Mouse (Mus musculus) brain, embryonic 18.5 days (tissue): ENCODE data around the gene Il17rd.

Source experiments
- DNase-seq: peaks from one replicate; pipeline ENCODE4 v3.0.0-alpha.2; 2012; ENCODE audit warnings: low read depth, low spot score

The Il17rd gene

DNA sequence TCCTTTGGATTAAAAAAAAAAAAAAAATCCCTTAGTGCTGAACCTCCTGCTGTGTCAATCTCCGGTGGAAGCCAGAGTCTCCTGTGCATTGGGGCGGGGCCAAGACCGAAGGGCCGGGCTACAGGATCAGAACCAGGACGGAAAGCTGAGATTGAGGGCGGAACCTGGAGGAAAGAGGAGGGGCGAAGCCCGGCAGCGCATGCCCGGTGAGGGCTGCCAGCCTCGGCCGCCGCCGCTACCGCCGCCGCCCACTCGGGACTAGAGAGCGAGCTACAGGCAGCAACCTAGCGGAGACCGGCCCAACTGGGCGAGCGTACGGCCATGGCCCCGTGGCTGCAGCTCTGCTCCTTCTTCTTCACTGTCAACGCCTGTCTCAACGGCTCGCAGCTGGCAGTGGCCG, at the start of gene Il17rd:
Gene Il17rd, plus strand, starts transcription at position 159 of the 400 bp plus-strand sequence.
- DNase-seq: peak; percentile 64

DNA sequence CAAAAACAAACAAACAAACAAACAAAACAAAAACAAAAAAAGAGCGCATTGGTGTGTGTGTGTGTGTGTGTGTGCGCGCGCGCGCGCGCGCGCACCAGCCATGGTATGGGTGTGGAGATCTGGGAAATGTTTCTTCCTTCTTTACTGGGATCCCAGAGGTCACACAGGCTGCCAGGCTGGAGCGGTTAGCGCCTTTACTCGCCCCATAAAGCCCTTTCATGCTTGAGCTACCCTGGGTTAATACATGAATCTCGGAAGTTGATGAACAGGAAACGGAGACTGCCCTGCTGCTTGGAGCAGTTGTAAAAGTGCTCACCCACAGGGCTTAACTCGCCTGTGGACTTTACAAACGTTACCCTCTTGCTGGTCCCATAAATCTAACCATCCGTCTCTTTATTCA, 47.1 kb upstream of the Il17rd start:
- DNase-seq: no peak

DNA sequence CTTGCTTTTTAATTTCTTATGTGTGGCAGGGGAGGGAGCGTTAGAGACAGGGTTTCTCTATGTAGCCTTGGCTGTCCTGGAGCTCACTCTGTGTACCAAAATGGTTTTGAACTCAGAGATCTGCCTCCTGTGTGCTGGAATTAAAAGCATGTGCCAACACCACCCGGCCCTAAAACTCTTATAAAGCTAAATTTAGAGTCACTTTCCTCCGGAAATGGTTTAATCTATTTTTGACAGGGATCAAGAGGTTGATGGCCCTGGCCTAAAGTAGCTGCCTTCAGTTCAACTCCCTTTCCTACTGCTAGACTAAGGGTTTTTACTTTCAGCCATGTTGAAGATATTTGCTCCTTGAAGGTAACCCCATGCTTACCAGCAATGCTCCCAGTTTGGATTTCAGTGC, 45.3 kb upstream of the Il17rd start:
- no peak for DNase-seq

DNA sequence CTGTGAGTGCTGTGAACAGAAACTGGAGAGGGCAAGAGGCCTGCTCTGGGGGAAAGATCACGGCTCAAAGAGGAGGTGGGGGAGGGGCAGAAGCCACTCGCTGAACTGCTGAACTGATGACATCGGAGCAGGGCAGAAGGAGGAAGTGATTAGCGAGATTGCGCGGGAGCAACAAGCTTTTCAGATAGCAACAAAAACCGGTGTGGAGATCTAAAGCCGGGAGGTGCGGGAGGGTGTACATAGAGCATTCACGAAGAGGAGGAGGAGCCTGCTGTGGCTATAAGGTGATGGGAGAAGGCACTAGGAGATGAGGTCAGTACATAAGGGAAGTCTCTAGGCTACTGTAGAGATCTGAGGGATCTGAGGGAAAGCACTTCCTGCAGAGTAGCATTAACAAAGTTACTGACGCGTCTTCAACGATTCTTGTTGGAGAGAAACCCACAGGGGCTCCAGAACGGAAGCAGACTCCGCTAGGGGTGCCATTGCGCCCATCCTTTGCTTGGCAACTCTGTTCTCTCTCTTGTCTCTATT, 44.5 kb upstream of the Il17rd start, which contains the start of gene Hesx1:
Gene Hesx1, plus strand, starts transcription at position 206 of the 531 bp plus-strand sequence.
- DNase-seq: no peak

DNA sequence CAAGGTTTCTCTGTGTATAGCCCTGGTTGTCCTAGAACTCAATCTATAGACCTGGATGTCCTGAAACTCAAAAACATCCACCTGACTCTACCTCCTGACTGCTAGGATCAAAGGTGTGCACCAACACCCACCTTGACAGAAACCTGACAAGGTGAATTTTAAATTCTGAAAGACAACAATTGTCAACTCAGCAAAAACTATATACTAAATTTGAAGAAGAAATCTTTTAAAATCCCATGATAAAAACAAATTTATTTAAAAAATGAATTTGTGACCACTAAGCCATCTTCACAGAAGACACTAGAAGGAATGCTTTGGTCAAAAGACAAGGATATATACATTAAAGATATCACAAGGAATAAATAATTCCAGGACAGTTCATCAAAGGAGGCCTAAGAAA, 42.5 kb upstream of the Il17rd start:
- no peak for DNase-seq

DNA sequence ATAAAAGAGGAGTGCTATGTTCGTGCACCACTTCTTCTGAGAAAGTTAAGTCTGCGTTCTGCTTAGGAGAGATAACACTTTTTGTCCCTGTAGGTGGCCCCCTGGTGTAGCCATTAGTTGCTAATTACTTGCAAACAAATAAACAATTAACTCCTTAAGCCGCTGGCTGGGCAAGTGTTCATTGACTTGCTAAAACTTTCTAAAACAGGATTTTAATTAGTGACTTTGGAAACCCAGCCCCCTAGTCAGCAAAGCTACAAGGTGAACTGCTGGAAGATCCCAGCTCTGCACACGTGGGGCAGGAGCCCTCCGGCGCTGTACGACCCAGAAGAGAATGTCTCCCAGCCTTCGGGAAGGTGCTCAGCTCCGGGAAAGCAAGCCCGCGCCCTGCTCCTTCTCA, 38.4 kb upstream of the Il17rd start:
- no peak for DNase-seq

DNA sequence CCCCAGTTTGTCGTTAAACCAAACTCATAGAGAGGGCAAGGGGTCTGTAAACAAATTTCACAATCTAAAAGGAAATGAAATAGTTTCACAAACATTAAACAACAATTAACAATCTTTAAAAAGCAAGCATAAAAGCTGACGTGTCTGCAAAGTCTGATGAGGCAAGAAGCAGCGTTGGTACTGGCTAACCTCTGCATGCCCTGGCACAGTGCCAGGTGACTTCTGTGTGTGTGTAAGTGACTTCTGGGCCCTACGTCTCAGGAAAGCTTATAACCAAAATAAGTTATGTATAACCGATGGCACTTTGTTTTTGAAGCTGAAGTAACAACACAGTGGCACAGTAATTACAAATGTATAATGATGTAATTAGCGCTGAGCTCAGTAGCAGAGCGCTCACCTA, 33.8 kb upstream of the Il17rd start:
- DNase-seq: no peak

DNA sequence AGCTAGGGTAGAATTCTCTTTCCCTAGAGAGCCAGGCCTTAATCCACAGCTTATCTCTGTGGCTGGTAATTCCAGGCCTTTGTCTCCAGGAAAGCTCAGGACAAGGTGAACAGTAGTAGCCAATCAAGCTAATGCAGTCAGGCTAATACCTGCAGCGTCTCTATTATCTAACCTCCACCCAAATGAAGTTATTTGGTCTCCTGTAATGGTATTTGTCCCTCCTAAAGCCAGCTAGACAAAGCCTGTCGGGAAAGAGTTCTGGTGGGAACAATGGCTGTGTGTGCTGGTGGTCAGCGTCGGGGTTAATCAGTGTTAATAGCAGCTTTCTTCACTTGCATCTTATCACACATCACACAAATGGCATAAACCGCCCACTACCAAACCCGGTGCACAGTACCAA, 32.8 kb upstream of the Il17rd start:
- no peak for DNase-seq

DNA sequence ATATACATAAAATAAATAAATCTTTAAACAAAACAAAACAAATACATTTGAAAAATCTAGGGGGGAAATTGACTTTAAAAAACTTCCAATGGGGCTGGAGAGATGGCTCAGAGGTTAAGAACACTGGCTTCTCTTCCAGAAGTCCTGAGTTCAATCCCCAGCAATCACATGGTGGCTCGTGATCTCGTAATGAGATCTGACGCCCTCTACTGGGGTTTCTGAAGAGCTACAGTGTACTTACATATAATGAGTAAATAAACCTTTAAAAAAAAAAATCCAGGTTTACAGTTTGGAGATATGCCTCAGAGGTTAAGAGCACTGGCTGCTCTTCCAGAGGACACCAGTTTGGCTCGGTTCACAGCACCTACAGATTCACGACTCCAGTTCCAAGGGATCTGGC, 27.2 kb upstream of the Il17rd start:
- no peak for DNase-seq

DNA sequence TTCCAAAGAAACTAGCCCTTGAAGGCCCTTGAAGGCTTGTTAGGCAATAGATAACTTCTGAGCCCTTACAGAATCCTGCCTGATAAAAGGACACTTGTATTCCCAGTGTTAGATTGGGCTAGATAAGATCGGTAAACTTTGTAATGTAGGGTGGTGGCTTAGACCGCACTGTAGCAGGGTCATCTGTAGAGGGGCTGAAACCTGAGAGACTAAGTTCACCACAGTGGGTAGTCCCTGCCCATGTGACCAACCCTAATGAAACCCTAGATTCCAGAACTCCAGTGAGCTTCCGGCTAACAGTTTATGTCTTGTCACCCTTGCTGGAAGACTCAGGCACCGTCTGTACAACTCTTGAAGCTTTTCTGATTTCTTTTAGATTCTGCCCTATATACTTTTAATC, 25.1 kb upstream of the Il17rd start:
- DNase-seq: no peak

DNA sequence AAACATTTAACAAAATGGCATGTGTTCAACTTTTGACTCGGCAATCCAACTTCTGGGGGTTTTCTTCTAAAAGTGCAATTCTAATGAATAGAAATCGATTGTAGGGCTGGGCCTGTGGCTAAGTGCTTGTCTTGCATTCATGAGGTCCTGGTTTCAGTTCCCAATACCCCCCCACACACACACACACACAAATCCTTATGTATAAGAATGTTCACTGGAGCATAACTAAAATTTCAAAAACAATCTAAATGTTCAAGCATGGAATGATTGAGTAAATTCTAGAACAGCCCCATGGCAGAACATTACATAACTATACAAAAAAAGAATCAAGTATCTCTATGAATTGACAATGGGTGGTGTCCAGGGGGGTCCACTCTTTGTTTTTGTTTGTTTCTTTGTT, 20.8 kb upstream of the Il17rd start:
- no peak for DNase-seq

DNA sequence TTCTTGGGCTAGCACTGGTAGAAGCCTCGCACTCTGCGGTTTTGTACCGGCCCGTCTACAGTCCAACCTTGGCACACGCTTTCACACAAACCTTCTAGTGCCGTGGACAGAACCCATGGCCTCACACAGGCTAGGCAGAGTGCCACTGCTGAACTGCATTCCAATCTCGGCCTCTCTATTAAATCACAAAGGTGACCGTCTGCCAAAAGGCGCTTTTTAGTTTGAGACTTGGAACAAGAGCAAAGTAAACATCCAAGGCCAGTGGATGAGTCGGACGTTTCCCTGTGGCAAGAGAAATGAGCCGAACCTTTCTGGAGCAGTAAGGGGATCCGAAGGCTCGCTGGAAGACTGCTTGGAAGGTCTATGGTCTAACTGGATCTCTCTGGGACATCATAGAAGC, 18.9 kb upstream of the Il17rd start:
- DNase-seq: no peak

DNA sequence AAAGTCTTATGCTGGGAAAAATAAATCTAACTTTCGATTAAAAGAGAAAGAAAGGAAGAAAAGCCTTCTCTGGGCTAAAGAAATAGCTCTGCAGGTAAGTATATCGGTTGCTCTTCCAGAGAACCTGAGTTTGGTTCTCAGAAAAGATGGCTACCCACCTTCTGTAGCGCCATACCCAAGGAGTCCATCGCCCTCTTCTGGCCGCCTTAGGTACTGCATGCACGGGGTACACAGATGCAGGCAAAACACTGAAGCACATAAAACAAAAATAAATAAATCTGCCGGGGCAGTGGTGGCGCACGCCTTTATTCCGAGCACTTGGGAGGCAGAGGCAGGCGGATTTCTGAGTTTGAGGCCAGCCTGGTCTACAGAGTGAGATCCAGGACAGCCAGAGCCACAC, 15.9 kb upstream of the Il17rd start:
- no peak for DNase-seq

DNA sequence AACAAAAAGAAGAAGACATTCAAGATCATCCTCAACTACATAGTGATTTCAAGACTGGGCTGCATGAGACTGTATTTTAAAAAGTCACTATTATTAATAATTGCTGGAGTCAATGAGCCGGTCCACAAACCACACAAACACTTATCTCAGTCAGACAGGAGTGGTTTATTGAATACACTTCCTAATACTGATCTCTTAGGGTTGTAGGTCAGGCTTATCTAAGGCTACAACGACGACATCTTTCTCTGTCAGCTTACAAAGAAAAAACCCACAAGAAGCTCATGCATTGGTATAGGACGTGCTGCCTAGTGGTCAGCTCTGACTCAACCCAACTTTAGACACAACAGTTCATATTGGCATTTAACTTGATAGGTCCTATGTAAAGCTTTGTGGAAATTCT, 14.1 kb upstream of the Il17rd start:
- no peak for DNase-seq

DNA sequence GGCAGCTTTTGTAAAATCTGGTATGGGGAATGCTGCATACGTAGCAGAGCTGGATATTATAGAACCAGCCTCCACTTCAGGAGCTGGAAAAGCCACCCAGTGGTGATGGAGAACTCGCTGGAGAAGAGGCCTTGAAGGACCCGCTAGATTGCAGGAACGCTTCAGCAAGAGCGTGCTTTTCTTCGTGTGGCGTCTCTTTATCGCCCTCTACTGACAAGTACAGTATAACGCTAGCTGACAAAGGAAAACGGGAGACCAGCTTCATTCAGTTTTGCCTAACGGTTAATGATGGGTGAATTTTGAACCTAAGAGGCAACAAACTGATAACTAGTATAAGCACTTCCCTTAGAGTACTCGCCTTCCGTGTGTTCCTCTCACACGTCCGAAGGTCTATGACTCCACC, 9.0 kb upstream of the Il17rd start:
- peak; percentile 73 for DNase-seq

DNA sequence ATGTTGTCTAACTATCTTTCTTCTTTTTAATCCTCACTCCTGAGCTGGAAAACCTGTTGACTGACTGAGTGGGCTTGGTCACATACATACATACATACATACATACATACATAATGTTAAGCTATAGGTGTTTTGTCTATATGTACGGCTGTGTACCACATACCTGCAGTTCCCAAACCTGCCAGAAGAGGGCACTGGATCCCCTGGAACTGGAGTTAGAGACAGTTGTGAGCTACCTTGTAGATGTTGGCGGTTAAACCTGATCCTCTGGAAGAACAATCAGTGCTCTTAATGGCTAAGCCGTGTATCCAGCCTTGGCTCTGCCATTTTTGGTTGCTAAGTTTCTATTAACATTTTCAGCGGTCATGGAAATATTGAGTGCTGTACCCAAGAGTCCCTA, 7.6 kb upstream of the Il17rd start:
- DNase-seq: no peak

DNA sequence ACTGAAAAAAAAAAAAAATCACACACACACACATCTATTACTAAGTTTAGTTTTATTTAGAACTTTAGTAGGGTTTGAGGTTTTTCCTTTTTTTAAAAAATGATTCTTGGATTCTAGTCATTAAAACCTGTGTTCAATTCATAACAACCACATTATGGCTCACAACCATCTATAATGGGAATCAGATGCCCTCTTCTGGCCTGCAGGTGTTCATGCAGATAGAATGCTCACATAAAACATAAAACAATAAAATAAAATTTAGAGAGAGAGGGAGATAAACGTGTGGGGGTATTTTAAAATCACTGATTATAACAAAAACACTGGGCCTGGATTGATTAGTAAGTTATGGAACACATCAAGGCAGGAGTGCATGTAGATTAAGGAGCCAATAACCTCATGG, 1.2 kb upstream of the Il17rd start:
- DNase-seq: no peak

DNA sequence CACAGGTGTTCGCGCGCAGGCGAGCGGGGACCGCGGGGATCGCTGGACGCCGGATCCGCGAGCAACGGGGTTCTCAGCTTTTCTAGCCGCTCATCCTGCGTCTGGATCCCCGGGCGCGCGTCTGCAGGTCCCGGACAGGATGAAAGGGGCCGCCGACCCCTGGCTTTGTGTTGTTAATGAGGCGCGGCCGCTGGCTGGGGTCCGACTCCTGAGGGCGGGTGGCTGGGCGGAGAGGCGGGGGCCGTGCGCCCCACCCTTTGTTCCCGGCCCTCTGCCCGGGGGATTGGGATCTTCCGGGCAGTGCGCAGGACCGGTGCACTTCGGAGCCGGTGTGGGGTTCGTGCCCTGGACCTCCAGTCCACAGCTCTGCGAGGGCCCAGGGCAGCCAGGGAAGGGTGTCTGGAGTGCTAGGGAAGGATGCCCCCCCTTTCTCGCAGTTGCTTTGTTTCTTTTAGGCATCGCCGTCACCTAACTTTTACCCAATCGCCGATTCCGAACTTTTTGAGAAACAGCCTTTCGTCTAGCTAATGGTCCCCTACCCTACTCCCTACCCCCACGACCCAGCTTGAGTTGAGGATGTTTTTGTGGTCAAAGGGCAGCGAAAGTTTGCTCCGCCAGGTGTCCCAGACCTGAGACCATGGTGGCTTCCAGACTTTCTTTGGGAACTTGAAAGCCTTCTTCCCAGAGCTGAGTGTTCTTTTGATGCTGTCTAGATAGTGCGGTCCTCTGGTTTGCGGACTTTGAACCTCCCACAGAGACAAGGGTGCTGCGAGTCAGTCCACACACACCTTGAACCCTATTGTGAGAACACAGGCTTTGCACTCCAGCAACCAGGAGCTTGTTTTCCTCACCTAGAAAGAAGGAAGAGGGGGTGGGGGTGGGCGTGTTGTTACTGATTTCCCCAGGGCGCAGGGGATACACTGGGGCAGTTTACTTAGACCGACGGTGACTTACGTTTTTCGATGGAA, 824 bp downstream of the Il17rd start:
- DNase-seq: no peak

DNA sequence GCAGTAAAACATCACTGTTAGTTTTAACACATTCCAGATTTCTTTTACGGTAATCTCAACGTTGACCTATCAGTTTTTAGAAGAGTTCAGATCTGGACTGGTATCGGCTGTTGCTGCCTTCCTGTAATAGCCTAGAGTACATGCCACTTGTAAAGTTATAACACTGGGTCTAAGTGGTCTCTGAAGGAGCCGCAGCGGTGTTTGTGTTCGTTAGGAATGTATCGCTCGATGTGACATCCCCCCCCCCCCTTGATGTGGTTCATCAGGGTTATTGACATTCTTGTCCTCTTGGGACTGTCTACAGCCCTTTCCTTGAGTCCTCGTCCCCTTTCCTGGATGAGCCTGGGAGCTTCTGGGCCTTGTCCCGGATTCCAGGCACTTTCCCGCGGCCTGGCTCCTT, 1.7 kb downstream of the Il17rd start:
- DNase-seq: no peak

DNA sequence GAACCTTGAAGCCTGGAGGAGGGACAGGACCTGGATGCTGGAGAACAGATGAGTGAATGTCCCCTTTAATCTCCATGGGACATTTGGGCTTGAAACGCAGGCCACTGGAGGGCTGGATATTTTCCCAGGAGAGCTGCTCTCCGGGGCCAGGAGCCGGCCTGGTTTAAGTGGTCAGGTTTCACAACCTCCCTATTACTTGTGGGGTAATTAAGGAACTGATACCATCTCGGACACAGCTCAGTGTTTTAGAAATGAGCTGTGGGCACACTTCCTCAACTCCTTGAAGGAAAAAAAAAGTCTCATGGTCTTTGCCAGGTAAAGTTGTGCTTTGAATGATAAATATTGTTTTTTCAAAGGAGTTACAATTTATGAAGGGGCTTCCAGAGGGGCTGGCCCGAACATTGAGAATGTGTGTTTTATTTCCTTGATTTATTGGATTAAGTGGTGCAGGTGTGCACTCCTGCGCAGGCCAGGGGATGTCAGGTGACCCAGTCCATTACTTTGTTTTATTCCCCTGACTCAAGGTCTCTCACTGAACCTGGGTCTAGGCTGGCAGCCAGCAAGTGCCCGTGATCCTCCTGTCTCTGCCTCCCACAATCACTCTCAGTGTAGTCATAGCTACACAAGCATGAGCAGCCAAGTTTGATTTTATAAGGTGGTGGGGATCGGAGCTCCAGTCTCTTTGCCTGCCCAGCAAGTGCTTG, 3.7 kb downstream of the Il17rd start:
- DNase-seq: no peak

DNA sequence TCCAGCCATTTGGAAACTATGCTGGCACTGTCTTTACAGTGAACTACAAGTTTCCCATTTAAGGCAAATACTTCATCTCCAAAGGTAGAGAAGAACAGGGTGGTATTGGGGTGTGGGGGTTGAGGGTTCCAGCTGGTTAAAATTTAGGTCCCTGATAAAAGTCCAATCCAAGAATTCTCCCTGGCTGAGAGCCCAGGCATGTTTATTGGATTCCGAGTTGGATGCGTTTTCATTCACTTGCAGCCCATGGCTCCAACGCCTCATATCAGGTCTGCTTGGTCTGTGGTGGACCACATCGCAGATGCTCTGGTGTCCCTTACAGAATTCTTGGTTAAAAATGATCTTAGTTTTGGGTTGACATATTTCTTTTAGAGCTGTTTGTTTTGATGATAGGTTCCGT, 4.7 kb downstream of the Il17rd start:
- no peak for DNase-seq

DNA sequence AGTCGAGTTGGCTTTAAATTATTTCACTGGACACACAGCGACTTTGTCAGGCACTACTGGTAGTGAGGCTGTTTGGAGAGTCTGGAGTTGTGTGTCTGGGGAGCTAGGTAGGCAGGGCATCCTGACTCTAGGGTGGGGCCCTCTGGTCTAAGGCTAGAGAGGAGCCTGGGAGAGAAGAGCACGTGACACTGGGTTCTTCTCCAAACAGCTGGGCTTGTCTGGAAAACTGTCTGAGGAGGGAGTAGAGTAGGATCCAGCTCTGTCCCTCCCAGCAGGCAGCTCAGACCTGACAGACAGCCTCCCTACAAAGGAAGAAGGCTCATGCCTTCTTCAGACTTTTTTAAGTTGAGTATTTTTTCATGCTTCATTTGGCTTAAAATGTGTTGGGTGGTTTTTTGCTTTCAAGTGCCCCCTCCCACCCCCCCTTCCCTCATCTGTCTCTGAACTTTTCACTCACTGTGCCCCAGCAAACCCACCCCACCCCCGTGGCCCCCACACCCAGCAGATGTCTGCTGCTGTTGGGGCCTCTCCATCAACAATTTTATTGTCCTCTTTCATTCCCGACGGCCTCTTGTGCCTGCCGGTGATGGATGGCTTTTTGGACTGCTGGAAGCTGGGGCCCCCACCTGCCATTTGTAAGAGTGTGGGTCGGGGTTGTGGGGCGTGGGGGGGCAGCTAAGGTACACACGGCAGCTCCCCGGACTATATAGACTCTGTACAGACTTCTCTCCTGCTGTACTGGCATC, 5.7 kb downstream of the Il17rd start:
- no peak for DNase-seq
